Mouse (Mus musculus): Measurements from ENCODE around the gene Ankrd27.
A peak's percentile ranks its signal among the peaks of the same experiment; 100 is the strongest.

The Ankrd27 gene

DNA sequence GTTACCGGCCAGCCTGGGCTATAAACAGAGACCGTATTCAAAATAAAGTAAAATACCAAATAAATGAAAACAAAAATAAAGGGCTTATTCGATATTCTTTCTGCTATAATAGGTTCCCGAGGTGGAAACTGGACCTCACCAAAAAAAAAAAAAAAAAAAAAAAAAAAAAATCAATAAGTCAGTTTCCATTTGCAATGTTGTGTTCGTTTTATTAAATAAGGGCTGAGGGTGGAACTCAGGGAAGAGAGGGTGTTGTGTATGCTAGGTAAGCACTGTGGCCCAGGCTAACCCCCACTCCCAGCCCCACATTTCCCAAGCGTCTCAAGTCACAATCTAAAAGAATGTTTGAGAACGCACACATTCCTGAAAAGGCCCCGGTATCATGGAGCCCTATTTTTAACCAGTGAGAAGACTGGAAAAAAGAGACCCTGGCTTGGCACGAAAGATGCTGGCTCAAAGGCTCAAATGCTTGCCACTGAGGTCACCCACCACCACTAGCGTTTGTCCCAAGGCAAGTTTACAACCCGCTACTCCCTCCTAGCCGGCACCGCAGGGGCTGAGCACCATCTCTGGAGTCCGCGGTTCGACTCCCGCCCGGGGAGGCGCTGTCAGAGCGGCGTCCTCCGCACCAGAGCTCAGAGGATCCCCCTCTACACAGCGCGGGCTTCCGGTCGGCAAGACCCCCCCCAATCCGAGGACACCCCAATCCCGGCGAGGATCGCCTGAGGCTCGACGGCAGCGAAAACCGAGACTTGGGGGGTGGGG is 60.5 kb downstream of the Ankrd27 start:
- DNase-seq (ENCODE audit: low spot score), result no peak

DNA sequence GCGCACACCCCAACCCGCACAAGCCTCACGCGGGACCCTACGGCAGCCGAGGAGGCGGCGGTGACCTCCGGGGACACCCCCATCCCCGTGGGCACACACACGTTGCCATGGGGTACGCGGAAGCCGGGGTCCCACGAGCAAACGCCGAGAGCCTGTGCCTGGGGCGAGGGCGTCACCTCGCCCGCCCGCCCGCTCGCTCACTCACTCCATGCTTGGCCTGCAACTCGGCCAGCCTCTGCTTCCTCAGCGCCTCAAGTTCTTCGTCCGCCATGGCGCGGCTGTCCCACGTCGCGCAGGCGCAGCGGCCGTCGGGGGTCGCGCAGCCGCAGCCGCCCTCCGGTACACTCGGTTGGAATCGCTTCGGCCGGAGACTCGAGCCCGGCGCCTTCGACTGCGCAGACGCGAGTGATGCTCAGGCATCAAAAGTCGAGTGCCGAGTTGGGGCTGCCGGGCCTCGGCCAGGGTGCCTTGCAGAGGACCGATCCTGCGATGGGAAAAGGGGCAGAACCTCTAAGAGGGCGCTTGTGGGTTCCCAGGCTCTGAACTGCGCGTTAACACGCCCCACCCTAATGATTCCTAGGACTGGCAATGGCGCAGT is 61.2 kb downstream of the Ankrd27 start, which contains the start of gene Pdcd5:
TSS of gene Pdcd5 (minus strand) at position 421 of the 598 bp plus-strand sequence.
- peak; percentile 95 for DNase-seq (ENCODE audit: low spot score)

DNA sequence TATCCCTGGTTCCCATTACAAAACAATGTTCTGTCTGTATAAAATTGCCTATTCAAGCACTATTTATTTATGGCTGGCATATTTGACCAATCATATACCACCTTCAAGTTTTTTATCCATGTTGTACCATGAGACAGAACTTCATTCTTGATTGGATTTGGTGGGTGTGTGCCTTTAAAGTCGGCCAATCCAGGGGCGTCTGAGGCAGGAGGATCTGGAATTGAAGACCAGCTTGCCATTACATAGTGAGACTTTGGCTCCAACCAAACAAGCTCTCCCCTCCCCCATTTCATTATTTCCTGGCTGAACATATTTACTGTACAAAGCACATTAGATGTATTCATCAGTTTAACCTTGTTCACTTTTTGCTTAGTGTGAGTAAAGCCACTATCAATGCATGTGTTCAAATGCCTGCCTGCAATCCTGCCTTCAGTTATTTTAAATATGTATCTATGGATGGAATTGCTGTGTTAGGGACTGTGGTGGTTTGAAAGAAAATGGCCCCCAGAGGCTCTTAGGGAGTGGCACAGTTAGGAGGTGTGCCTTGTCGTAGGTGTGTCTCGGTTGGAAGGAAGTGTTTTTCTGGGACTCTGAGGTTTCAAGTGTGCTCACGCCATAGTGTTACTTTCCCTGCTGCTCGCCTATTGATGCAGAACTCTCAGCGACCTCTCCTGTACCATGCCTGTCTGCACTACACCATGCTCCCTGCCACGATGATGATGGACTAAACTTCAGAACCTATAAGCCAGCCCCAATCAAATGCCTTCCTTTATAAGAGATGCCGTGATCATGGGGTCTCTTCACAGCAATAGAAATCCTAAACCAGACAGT is 62.4 kb downstream of the Ankrd27 start:
- no peak for DNase-seq (ENCODE audit: low spot score)

DNA sequence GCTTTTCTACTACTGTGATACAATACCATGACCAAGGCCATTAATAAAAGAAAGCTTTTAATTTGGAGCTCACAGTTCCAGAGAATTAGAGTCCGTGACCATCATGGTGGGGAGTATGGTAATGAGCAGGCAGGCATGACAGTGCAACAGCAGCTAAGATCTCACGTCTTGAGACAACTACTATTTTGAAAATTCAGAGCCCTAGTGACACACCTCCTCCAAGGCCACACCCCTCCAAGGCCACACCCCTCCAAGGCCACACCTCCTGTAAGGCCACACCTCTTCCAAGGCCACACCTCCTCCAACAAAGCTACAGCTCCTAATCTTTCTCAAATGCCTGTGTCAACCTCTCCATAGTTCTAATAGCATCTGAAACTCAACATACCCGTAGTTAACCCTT is 63.0 kb downstream of the Ankrd27 start:
- DNase-seq (ENCODE audit: low spot score), result no peak

DNA sequence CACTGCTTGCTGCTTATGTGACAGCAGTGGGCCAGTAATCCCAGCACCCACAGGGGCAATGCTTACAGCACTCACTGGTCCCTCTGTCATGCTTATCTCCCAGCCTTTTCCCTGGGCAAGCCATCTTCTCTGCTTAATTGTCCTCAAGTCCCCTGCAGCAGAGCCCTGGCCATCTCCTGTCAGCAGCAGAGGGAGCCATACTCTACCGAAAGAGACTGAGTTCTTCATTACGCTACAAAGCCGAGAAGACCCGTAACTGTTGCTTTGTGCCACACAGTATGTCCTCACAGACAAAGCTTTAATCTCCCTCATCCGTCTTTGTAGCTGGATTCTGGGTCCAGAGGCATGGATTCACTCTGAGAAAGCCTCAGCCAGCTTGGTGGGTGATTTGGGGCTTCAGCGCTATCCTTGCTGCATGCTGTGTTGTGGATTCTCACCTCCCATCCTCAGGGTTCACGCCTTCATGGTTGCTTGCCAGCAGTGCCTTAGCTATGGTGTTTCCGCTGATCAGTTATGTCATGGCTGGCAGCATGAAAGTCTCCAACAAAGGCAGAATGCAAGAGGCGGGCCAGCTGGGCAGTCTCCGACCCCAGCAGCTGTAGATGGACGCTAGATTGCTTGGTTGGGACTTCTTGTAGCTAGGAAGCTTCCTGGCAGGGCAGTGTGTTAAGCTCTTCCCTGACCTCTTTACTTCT is 64.8 kb downstream of the Ankrd27 start:
- no peak for DNase-seq (ENCODE audit: low spot score)

DNA sequence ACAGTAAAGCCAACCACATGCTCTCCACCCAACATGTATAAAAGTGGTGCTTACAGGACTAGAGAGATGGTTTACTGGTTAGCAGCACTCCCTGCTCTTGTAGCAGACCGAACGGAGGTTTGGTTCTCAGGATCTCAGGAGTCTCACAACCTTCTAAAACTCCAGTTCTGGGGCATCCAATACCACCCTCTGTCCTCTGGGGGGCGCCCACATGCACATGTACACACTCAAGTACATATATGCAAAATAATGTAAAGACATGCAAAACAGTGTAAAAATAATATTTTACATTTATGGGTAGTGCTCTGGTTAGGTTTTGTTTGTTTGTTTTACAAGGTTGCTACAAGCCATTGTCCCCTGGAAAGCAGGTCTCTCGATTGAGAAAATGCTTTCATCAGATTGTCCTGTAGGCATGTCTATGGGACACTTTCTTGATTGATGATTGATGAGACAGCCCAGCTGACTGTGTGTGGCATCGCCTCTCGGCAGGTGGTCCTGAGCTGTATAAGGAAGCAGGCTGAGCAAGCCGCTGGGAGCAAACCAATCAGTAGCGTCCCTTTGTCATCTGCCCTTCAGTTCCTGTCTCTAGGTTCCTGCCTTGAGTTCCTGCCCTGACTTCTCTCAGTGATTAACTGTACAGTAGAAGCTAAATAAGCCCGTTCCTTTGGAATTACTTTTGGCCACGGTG is 65.7 kb downstream of the Ankrd27 start:
- no peak for DNase-seq (ENCODE audit: low spot score)

DNA sequence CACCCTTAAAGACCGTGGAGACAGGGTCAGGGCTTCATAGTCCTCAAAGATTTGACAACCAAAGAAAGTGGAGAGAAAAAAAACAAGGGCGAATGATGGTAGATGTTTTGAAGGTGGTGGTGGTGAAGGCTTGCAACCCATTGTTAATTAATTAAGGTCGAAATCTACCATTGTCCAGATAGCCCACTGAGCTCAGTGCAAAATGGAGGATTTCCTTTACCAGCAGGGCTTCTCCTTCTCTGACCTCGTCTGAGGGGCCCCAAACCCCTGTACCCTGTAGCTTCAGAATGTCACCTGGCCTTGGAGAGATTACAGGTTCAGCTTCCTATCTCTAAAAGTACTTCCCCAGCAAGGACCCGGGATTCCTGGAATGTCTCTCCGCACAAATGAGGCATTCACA is 71.8 kb downstream of the Ankrd27 start:
- DNase-seq (ENCODE audit: low spot score), result no peak

DNA sequence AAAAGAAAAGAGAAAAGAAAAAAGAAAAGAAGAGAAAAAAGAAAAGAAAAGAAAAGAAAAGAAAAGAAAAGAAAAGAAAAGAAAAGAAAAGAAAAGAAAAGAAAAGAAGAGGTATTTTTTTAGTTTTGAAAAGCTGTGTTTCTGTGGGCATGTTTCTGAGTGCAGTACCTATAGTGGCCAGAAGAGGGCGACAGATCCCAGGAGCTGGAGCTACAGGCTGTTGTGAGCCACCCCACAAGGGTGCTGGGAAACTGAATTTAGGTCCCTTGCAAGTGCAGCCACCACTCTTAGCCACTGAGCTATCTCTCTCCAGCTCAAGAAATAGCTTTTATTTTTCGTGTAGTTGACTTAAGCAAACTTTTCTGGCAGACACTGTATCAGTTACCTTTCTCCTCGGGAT is 73.1 kb downstream of the Ankrd27 start:
- no peak for DNase-seq (ENCODE audit: low spot score)

DNA sequence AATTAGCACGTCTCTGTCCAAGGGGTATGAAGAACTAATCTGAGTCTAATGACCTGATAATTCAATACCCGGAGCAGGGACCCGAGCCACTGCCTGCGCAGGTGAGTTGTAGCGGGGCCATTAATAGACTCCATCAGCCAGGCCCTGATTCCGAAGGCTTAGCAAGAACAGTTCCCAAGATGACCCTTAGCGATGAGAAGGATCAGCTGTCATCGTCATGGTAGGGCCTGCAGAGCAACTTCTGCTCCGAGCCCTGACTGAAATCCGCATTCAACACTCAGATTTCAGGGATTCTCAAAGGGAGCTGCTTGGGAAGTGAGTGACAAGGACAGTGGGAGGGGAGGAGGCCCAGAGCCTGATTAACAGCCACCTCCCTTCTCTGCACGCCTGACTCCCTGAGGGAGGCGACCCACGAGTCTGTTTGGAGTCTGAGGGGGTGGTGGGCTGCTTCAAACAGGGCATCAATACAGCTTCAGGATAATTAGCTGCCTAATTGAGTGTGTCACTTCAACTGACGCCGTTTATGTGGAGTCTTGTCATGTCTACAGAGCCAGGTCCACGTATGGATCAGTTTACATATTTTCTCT is 77.8 kb downstream of the Ankrd27 start:
- DNase-seq (ENCODE audit: low spot score), result no peak

DNA sequence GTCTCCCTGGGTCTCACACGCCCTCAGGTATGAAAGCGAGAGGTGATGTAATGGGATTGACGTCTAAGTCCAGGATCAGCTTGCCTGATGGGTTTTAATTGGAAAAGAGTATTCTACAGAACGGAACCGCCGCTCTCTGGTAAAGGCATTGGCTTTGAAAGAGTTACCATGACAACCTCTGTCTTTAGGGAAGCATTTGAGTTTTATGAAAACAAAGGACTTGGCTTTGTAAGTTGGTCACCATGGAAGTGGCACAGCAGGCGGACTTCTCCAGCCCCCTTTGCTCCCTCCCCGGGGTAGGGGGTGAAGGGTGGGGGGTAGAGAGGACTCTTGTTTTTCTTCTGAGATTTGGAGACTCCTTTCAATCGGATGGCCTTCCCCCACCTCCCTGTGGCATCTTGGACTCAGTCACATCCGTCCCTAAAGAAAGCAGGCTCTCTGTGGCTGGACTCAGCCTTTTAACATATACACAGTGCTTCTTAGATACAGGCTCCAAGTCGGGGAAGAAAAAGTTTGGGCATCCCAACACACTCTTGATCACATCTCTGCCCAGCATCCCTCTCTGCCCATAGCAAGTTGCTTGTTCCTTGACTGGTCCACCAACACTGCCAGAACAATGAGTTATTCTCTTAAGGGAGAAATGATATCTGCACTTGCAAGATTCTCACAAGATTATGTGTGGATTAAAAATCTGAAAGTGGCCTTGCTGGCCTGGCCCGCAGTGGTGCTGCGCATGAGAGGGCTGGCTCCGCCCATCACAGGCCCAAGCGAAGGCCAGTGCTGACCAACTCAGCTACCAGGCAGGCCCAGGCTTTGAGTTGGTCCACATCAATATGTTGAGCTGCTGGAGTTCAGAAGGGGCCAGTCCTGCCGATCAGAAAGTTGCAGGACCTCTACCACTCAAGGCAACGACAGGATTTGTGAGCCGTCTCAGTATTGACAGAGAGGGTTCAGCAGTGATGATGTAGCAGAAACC is 82.3 kb downstream of the Ankrd27 start:
- no peak for DNase-seq (ENCODE audit: low spot score)

DNA sequence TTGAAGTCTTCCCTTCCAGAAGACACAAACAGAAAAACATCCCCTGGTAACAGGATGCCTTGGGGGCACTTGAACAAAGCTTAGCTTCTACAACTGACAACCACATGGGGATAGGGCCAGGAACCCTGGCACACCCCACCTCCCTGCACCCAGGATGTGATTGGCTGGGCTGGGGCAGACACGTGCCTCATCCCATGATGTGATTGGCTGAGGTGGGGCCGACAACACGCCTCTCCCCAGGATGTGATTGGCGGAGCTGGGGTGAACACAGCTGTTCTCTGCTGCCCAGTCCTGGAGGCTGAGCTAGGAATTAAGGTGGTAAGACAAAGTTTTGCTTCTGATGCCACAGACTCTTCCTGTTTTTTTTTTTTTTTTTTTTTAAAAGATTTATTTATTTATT is 92.9 kb downstream of the Ankrd27 start:
- no peak for DNase-seq (ENCODE audit: low spot score)

DNA sequence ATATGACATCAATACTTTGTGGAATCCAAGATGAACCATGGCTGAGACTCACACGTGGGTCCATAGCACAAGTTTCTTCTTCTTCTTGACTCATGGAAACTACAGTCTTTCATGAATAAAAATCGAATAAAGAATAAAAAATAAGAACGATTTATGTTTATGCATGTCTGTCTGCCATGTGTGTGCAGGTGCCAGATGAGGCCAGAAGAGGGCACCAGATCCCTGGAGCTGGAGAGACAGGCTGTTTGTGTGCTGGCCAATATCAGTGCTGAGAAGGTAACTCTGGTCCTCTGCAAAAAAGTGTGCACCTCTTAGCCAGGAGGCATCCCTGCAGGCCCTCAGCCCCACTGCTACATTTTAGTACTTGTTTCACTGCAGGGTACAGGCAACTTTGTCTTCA is 95.5 kb downstream of the Ankrd27 start:
- no peak for DNase-seq (ENCODE audit: low spot score)

DNA sequence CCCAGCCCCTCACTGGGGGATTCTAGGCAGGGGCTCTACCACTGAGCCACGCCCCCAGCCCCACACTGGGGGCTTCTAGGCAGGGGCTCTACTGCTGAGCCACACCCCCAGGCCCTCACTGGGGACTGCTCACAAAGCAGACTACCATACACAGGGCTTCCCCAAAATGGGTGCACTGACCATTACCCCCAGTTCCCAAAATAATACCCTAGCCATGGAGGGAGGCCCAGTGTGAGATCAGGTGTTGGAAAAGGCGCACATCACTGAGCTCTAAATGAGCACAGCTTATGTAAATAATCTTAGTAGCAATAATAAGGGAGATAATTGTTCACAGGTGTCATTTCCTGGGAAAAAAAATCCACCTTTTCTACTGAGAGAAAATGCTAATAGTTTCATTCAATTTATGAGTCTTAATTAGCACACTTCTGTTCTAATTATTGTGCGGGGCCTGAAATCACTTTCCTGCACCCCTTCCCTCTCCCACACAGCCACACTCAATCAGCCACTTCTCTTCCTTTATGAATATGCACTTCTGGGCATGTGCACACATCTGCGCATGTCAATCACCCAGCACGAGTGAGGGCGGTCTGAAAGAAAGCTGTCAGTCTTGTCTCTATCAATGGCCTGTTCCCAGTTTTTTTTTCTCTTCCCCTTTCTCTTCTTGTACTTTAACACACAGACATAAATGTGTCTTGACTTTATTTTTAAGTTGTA is 97.5 kb downstream of the Ankrd27 start:
- no peak for DNase-seq (ENCODE audit: low spot score)

DNA sequence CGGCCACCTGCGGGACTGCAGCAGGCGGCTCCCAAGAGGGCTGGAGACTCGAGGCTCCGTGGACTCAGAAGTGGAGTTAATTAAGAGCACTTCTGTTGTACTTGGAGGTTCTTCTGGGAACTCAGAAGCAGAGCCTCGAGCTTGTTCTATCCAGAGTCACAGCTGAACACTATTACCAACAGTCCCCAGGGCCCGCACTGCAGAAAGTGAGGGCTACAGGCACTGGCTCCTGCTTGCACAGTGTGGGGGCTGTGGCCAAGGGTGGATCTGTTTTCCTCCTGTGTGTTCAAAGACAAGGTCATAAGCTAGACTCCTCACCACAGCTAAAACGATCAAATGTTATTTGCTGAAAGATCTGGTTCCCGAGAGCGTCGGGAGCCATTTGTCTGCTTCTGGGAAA is 100.2 kb downstream of the Ankrd27 start:
- no peak for DNase-seq (ENCODE audit: low spot score)

DNA sequence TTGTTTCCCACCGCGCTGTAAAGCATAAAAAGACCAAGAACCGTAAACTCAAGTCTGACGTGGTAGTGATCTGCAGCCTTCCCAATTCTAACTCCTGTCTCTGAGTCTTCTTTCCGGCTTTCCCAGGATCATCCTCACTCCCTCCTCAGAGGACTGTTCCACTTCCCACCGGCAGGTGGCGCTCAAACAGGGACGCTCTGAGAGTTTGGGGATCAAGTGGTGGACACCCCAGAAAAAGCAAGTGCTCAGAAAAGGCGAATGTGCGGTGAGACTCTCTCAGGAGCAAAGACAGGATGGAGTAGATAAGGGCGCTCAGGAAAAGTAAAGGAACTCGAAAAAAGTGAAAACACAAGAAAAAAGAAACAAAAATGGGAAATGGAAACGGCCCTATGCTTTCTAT is 100.7 kb downstream of the Ankrd27 start:
- peak; percentile 27 for DNase-seq (ENCODE audit: low spot score)

DNA sequence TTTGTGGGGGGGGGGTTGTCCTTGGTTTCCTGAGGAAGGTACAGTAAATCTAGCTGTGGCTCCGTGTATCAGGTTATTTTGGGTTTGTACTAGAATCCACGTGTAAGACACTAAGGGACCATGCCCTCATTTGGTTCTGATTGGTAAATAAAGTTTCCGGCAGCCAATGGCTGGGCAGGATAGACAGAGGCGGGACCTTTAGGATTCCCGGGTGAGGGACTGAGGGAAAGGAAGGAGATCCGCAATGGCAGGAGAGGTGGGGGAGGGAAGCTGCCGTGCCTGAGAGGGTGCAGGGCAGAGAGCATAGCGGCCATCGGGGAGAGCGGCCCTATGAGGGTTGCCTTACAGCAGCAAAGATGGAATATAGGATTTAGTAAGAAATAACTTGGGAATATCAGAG is 101.2 kb downstream of the Ankrd27 start:
- DNase-seq (ENCODE audit: low spot score), result no peak

DNA sequence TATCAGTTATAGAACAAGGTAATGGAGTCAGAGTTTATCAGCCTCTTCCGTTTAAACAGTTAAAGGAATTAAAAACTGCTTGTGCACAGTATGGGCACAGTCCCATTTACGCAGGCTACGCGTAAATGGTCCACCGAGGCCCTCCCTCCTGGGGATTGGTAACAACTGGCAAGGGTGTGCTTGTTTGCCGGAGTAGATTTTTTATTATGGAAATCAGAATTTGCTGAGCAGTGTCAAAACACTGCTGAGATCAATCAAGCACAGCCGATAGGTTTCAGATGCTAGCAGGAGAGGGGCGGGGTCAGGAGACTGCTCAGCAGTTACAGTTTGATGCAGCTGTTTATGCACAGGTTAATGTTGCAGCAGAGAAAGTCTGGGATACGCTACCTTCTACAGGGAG is 102.2 kb downstream of the Ankrd27 start:
- no peak for DNase-seq (ENCODE audit: low spot score)

Measured in urinary bladder, postnatal 10 days (tissue).